Mouse (Mus musculus): ENCODE measurements around the gene Myo10. TPM values are rescaled to one million over a fixed set of nuclear protein-coding genes. Genes with fewer than 3 reads are reported as not detected.
A peak's percentile ranks its signal among the peaks of the same experiment; 100 is the strongest.

Gene Myo10
- polyA plus RNA-seq, 1 experiment: 25.2 TPM

DNA sequence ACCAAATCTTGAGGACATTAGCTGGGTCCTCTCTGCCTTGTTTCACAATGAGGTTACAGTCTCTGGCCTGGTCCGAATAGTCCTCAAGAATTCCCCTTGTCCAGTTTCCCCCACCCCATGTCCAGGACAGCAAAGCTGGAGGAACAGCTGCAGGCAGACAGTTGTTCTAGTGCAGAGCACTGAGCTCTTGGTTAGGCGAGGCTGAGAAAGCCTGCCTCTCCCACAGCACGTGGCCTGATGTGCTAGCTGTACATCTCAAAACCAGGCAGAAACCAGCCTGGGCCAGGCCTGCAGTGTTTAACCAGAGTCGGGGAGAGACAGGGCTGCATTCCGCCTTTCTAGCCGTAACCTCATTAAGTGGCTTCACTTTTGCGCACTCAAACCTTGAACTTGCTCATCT, 4.7 kb downstream of the Myo10 start:
- Histone ChIP-seq H3K4me3 (ENCODE audit: insufficient read depth, low read depth, low read length) (no peak overlapping the region), H3K4me1 (ENCODE audit: control insufficient read depth, insufficient read depth, insufficient read length, low read length) (peaks cover 10% of the 10 kb centered on the region), H3K27ac (replicated peaks; ENCODE audit: low read depth, low read length) (no peak overlapping the region)

GRCm38 (mm10) chr15:25628251-25628650, 5.9 kb downstream of the Myo10 start:
- no peak overlapping the region for H3K27ac ChIP-seq (replicated peaks; ENCODE audit: low read depth, low read length)

GRCm38 (mm10) chr15:25630716-25631115, 8.4 kb downstream of the Myo10 start:
- no peak overlapping the region for H3K4me3 ChIP-seq (ENCODE audit: insufficient read depth, low read depth, low read length)
- H3K4me1 ChIP-seq (ENCODE audit: control insufficient read depth, insufficient read depth, insufficient read length, low read length): peaks cover 29% of the 10 kb centered on the region
- H3K27ac ChIP-seq (replicated peaks; ENCODE audit: low read depth, low read length): no peak overlapping the region

More at GRCm38 (mm10) chr15:25628251-25628650, 5.9 kb downstream of the Myo10 start:
- H3K4me3 ChIP-seq (ENCODE audit: insufficient read depth, low read depth, low read length): no peak overlapping the region
- H3K4me1 ChIP-seq (ENCODE audit: control insufficient read depth, insufficient read depth, insufficient read length, low read length): peaks cover 20% of the 10 kb centered on the region

- H3K4me3 ChIP-seq (ENCODE audit: insufficient read depth, low read depth, low read length): no peak overlapping the region
- no peak overlapping the region for H3K27ac ChIP-seq (replicated peaks; ENCODE audit: low read depth, low read length)
- peaks cover 29% of the 10 kb centered on the region for H3K4me1 ChIP-seq (ENCODE audit: control insufficient read depth, insufficient read depth, insufficient read length, low read length)
These were observed 9.0 kb downstream of the Myo10 start for GRCm38 (mm10) chr15:25631332-25631731.

- no peak overlapping the region for H3K4me3 ChIP-seq (ENCODE audit: insufficient read depth, low read depth, low read length)
- peaks cover 38% of the 10 kb centered on the region for H3K4me1 ChIP-seq (ENCODE audit: control insufficient read depth, insufficient read depth, insufficient read length, low read length)
- no peak overlapping the region for H3K27ac ChIP-seq (replicated peaks; ENCODE audit: low read depth, low read length)
These were observed 10.6 kb downstream of the Myo10 start for GRCm38 (mm10) chr15:25632902-25633301.

- peaks cover 35% of the 10 kb centered on the region for H3K4me1 ChIP-seq (ENCODE audit: control insufficient read depth, insufficient read depth, insufficient read length, low read length)
- H3K4me3 ChIP-seq (ENCODE audit: insufficient read depth, low read depth, low read length): no peak overlapping the region
- 0 out of 2 replicates have a peak overlapping the region, but pooled peaks have one; percentile 14 for H3K27ac ChIP-seq (replicated peaks; ENCODE audit: low read depth, low read length)
These were observed 11.5 kb downstream of the Myo10 start for GRCm38 (mm10) chr15:25633674-25634340.

DNA sequence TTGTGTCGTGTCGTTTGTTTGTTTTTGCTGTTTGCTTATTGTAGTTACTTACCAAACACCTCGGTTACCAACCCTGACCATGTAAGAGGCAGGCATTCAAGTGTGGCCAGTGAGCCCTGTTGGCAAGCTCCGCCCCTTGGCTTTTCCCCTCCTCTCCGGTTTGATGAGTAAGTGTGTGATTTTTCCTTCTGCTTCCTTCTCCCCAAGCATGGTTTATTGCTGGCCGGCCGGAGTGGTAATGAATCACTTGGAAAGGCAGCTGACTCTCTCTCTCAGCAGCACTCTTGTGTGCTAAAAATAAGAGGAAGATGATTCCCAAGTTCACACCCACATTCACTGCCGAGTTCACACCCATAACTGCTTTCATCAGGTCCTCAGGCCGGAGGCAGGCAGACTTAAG, 15.4 kb downstream of the Myo10 start:
- peaks cover 56% of the 10 kb centered on the region for H3K4me1 ChIP-seq (ENCODE audit: control insufficient read depth, insufficient read depth, insufficient read length, low read length)
- H3K4me3 ChIP-seq (ENCODE audit: insufficient read depth, low read depth, low read length): no peak overlapping the region
- peak overlapping the region; percentile 7 for H3K27ac ChIP-seq (replicated peaks; ENCODE audit: low read depth, low read length)

GRCm38 (mm10) chr15:25639217-25639616, 16.9 kb downstream of the Myo10 start:
- Histone ChIP-seq H3K27ac (replicated peaks; ENCODE audit: low read depth, low read length) (0 out of 2 replicates have a peak overlapping the region, but pooled peaks have one; percentile 10), H3K4me1 (ENCODE audit: control insufficient read depth, insufficient read depth, insufficient read length, low read length) (peaks cover 51% of the 10 kb centered on the region)

DNA sequence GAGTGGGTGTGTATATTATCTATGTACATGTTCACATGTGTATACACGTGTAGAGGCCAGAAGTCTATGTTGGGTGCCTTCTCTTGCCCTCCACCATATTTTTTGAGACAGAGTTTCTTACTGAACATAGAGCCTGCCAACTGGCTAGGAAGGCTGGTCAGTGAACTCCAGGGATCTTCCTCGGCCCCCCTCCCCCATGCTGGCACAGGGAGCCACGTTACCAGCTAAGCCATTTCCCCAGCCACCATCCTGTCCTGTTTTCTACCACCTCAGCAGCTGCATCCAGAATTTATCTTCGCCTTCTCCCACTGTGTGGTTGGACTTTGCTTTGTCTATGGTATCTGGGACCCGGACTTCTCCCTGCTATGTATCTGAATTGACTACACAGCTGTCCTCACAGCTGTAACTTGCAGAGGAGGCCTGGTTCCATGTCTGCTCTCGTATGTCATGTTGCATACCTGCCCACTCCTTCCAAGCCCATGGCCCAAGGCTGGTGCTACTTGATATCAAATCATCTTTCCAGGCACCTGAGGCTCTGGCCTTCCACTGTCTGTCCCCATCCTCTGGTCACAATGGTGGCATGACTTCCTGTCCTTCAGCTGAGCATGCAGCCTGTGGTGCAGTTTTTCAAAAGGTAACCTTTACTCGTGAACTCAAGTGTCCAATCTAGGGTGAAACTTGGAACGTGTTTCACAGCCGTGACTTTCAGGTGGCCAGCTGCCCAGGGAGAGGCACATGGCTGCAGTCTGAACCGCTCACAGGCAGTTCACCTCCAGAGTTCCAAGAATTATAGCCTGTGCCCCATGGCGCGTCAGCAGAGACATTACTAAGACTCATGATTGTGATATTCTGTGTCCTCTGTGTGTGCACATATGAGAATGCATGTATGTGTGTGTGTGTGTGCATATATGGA, 18.8 kb downstream of the Myo10 start:
- Histone ChIP-seq H3K4me3 (ENCODE audit: insufficient read depth, low read depth, low read length) (no peak overlapping the region), H3K27ac (replicated peaks; ENCODE audit: low read depth, low read length) (no peak overlapping the region), H3K4me1 (ENCODE audit: control insufficient read depth, insufficient read depth, insufficient read length, low read length) (peaks cover 55% of the 10 kb centered on the region)

More at GRCm38 (mm10) chr15:25639217-25639616, 16.9 kb downstream of the Myo10 start:
- no peak overlapping the region for H3K4me3 ChIP-seq (ENCODE audit: insufficient read depth, low read depth, low read length)

DNA sequence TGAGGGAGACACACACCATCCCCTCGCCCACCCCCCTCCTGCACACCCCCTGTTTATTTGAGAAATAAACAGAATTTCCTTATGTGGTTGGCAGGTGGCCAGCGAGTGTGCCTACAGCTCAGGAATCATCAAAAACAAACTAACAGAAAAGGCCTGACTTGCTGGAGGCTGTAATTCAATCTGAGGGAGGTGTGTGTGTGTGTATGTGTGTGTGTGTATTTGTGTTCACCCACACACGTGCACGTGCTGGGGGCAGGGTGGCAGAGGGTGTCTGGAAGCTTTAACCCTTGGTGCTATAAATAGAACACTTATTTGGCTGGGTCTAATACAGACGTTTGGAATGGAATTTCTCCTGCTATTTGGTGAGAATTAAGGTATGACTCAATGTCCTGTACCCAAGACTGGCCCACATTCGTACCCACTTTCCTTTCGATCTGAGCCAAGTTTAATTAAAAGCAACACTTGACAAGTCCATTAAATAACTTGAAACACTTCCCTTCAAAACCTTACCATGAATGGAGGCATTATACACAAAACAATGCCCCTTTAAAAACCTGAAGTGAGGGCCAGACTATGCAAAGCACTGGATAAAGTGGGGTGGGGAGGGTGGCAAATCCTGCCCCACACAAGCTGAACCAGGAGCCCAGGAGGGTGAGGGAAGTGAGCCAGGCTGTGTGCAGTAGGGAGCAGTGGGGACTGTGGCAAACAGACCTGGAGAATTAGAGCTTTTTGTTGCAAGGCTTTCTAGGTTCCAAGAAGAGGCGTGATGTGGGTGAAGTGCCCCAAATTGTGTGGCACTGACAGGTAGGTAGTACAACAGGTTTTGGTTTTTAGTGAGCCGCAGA, 20.1 kb downstream of the Myo10 start:
- H3K4me3 ChIP-seq (ENCODE audit: insufficient read depth, low read depth, low read length): no peak overlapping the region
- peaks cover 51% of the 10 kb centered on the region for H3K4me1 ChIP-seq (ENCODE audit: control insufficient read depth, insufficient read depth, insufficient read length, low read length)
- H3K27ac ChIP-seq (replicated peaks; ENCODE audit: low read depth, low read length): peak overlapping the region; percentile 12; the same call in 1 of the 2 replicates

GRCm38 (mm10) chr15:25645862-25646261, 23.5 kb downstream of the Myo10 start:
- H3K4me3 ChIP-seq (ENCODE audit: insufficient read depth, low read depth, low read length): no peak overlapping the region
- H3K27ac ChIP-seq (replicated peaks; ENCODE audit: low read depth, low read length): no peak overlapping the region
- H3K4me1 ChIP-seq (ENCODE audit: control insufficient read depth, insufficient read depth, insufficient read length, low read length): peaks cover 35% of the 10 kb centered on the region

DNA sequence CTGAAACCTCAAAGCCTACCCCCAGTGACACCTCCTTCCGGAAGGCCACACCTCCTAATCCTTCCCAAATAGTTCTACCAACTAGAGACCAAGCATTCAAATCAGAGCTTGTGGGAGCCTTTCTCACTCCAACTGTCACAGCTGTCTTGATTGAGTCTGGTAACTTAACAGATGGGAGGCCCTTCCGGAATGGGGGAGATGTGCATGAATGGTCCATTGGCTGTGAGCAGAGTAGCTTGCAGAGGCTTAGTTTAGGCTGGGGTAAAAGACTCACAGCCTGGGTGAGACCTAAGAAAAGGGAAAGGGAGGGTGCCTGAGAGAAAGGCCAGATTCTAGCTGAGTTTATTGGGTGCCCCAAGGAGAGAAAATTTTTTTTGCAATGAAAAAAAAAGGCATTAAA, 26.0 kb downstream of the Myo10 start:
- Histone ChIP-seq H3K4me3 (ENCODE audit: insufficient read depth, low read depth, low read length) (no peak overlapping the region), H3K4me1 (ENCODE audit: control insufficient read depth, insufficient read depth, insufficient read length, low read length) (peaks cover 31% of the 10 kb centered on the region), H3K27ac (replicated peaks; ENCODE audit: low read depth, low read length) (no peak overlapping the region)

DNA sequence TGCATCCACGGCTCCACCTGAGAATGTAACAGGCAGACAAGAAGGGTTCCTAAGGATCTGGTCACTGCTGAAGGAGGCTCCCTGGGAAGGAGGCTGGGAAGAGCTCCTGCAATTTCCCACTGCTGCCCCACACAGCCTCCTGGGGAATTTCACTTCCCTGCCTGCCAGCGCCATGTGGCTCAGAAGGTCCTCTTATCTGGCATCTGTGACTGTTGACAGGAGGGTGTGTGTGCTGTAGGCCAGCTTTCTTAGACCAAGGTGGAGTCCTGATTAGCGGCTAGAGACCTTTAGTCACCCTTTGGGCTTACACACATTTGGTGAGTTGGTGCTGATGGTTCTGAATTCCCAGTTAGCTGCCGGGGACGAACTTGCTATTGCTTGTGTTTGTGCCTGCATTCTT, 28.0 kb downstream of the Myo10 start:
- Histone ChIP-seq H3K4me3 (ENCODE audit: insufficient read depth, low read depth, low read length) (no peak overlapping the region), H3K4me1 (ENCODE audit: control insufficient read depth, insufficient read depth, insufficient read length, low read length) (peaks cover 23% of the 10 kb centered on the region), H3K27ac (replicated peaks; ENCODE audit: low read depth, low read length) (no peak overlapping the region)

DNA sequence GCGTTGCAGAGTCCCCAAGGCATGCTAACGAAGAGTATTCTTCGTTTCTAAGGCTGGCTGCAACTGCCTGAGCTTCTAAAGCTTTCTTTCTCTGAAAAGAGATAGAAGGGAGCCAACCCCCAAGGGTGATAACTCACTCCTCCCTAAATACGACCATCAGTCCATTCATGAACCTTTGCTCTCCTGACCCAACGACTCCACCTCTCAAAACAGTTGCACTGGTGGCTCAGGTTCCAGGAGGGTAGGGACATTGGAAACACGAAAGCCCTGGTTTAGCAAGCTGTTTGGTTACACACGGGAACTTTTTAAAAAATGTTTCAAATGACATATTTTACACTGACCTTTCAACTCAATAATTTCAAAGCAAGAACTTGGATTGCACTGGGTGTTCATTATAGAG, 29.5 kb downstream of the Myo10 start:
- H3K4me3 ChIP-seq (ENCODE audit: insufficient read depth, low read depth, low read length): no peak overlapping the region
- peaks cover 23% of the 10 kb centered on the region for H3K4me1 ChIP-seq (ENCODE audit: control insufficient read depth, insufficient read depth, insufficient read length, low read length)
- H3K27ac ChIP-seq (replicated peaks; ENCODE audit: low read depth, low read length): no peak overlapping the region

- no peak overlapping the region for H3K27ac ChIP-seq (replicated peaks; ENCODE audit: low read depth, low read length)
These were observed 30.0 kb downstream of the Myo10 start for GRCm38 (mm10) chr15:25652368-25652767.

More at GRCm38 (mm10) chr15:25652368-25652767, 30.0 kb downstream of the Myo10 start:
- Histone ChIP-seq H3K4me3 (ENCODE audit: insufficient read depth, low read depth, low read length) (no peak overlapping the region), H3K4me1 (ENCODE audit: control insufficient read depth, insufficient read depth, insufficient read length, low read length) (peaks cover 23% of the 10 kb centered on the region)

Data from brown adipose tissue, adult 24 weeks (tissue).